Mouse (Mus musculus): ENCODE measurements at regions not wholly inside any gene's neighbourhood (a gene's known extent, or its start where the extent isn't known, plus 50 kb on each side); places are given as distances from the start of the nearest gene placed in this dataset.

- DNase-seq (ENCODE audit: low read depth, low spot score) = no peak
Measured at GRCm38 (mm10) chr1:51535414-51535813, 57.2 kb upstream of the Nabp1 start.

- DNase-seq (ENCODE audit: low read depth, low spot score) = no peak
Measured at GRCm38 (mm10) chr1:51531360-51531759, 53.1 kb upstream of the Nabp1 start.

GRCm38 (mm10) chr1:51530191-51530926, 52.1 kb upstream of the Nabp1 start:
- DNase-seq (ENCODE audit: low read depth, low spot score) = no peak

- DNase-seq (ENCODE audit: low read depth, low spot score) = no peak
Measured at GRCm38 (mm10) chr1:51529653-51530052, 51.4 kb upstream of the Nabp1 start.

- DNase-seq (ENCODE audit: low read depth, low spot score) = no peak
Measured at GRCm38 (mm10) chr1:51528671-51529070, 50.4 kb upstream of the Nabp1 start.

All from WW6 (cell line).